In genomic region chr14:15333130-15333529, GRCm38 (mm10) we compare ENCODE assay signal across 23 mouse cellular contexts.
A peak's percentile ranks its signal among the peaks of the same experiment; 100 is the strongest.
DNase-seq lines count a peak whose midpoint lies in the region; ATAC-seq and TF ChIP-seq lines count a peak whose summit lies in the region.
"Had no signal": no experiment of that assay in that cellular context is flagged by ENCODE, and none has a peak within 500 bp of the region (broad histone marks: within the 10 kb centered on the region; RNA-seq: fewer than 3 reads in every experiment).

No protein-coding gene starts in this region.

- no peak for TF ChIP-seq CTCF in stomach, postnatal 0 days (IDR thresholded peaks at IDR 0.05; ENCODE audit: low read depth)

- no peak for DNase-seq in frontal cortex, postnatal 25 days (ENCODE audit: low spot score in 2 of 2)
- DNase-seq in stomach, postnatal 0 days (ENCODE audit: low spot score), result no peak
- DNase-seq in kidney, adult 8-10 months, result no peak
- DNase-seq in retina, embryonic 14.5 days (ENCODE audit: low spot score), result no peak
- DNase-seq: adrenal gland, adult 8-10 months; adrenal gland, postnatal 14 days; adrenal gland, postnatal 36 days; B cell, adult 2 months; cerebellum, adult 11-12 months; cerebellum, adult 2 months; cerebellum, adult 9-10 months; cerebellum, postnatal 10 days; cerebellum, postnatal 25 days had no signal

- no peaks in the 10 kb centered on the region for H3K36me3 ChIP-seq in stomach, embryonic 14.5 days (ENCODE audit: control insufficient read depth, insufficient read depth, low read length)
- no peaks in the 10 kb centered on the region for H3K36me3 ChIP-seq in stomach, postnatal 0 days (ENCODE audit: control insufficient read depth, insufficient read depth, low read length)
- no peaks in the 10 kb centered on the region for H3K36me3 ChIP-seq in intestine, embryonic 16.5 days (ENCODE audit: control insufficient read depth, insufficient read depth, low read length)
- no peaks in the 10 kb centered on the region for H3K36me3 ChIP-seq in stomach, embryonic 16.5 days (ENCODE audit: control insufficient read depth, insufficient read depth, low read length)
- H3K36me3 ChIP-seq: embryonic facial prominence, embryonic 10.5 days; embryonic facial prominence, embryonic 12.5 days; G1E had no signal

- WGBS in stomach, embryonic 14.5 days, result 39% methylated on average over 2 of the region's 2 CpGs
- 48% methylated on average over 2 of the region's 2 CpGs for WGBS in stomach, postnatal 0 days
- 36% methylated on average over 2 of the region's 2 CpGs for WGBS in intestine, embryonic 16.5 days
- WGBS in stomach, embryonic 16.5 days, result 33% methylated on average over 2 of the region's 2 CpGs

- no peaks in the 10 kb centered on the region for H3K4me1 ChIP-seq in stomach, embryonic 14.5 days (ENCODE audit: control insufficient read depth, insufficient read depth, low read length)
- no peaks in the 10 kb centered on the region for H3K4me1 ChIP-seq in stomach, postnatal 0 days (replicated peaks; ENCODE audit: control insufficient read depth, insufficient read depth)
- H3K4me1 ChIP-seq in intestine, embryonic 16.5 days (ENCODE audit: control insufficient read depth, insufficient read depth, low read length), result no peaks in the 10 kb centered on the region
- H3K4me1 ChIP-seq in stomach, embryonic 16.5 days (ENCODE audit: control insufficient read depth, insufficient read depth, low read length), result no peaks in the 10 kb centered on the region
- H3K4me1 ChIP-seq: embryonic facial prominence, embryonic 10.5 days; embryonic facial prominence, embryonic 12.5 days; forebrain, embryonic 13.5 days had no signal

- no peak overlapping the region for H3K9ac ChIP-seq in stomach, embryonic 14.5 days (replicated peaks; ENCODE audit: low read depth, low read length)
- no peak overlapping the region for H3K9ac ChIP-seq in stomach, postnatal 0 days (ENCODE audit: low read length)
- no peak overlapping the region for H3K9ac ChIP-seq in intestine, embryonic 16.5 days (ENCODE audit: low read depth, low read length)
- no peak overlapping the region for H3K9ac ChIP-seq in stomach, embryonic 16.5 days (ENCODE audit: low read length)
- H3K9ac ChIP-seq: embryonic facial prominence, embryonic 12.5 days; forebrain, embryonic 13.5 days had no signal

- no peaks in the 10 kb centered on the region for H3K9me3 ChIP-seq in stomach, embryonic 14.5 days (ENCODE audit: control insufficient read depth, low read depth, low read length)
- no peaks in the 10 kb centered on the region for H3K9me3 ChIP-seq in stomach, postnatal 0 days (ENCODE audit: control insufficient read depth, low read length)
- no peaks in the 10 kb centered on the region for H3K9me3 ChIP-seq in intestine, embryonic 16.5 days (ENCODE audit: control insufficient read depth, low read length)
- H3K9me3 ChIP-seq in stomach, embryonic 16.5 days (replicated peaks; ENCODE audit: control insufficient read depth, low read length), result no peaks in the 10 kb centered on the region
- H3K9me3 ChIP-seq: embryonic facial prominence, embryonic 10.5 days; embryonic facial prominence, embryonic 12.5 days; forebrain, embryonic 13.5 days; G1E had no signal

- no peak for TF ChIP-seq EP300 in stomach, postnatal 0 days (optimal IDR thresholded peaks at IDR 0.05)

- H3K27ac ChIP-seq in stomach, embryonic 14.5 days (ENCODE audit: low read length), result no peak overlapping the region; the same call in 1 of the 2 replicates
- H3K27ac ChIP-seq in stomach, postnatal 0 days (replicated peaks), result no peak overlapping the region
- H3K27ac ChIP-seq in intestine, embryonic 16.5 days (ENCODE audit: low read length), result no peak overlapping the region
- no peak overlapping the region for H3K27ac ChIP-seq in stomach, embryonic 16.5 days (ENCODE audit: low read length)
- H3K27ac ChIP-seq: embryonic facial prominence, embryonic 10.5 days; embryonic facial prominence, embryonic 12.5 days; forebrain, embryonic 13.5 days had no signal

- no peak overlapping the region for H3K4me2 ChIP-seq in stomach, embryonic 14.5 days (replicated peaks; ENCODE audit: low read depth, low read length)
- H3K4me2 ChIP-seq in stomach, postnatal 0 days (replicated peaks; ENCODE audit: low read depth), result no peak overlapping the region
- no peak overlapping the region for H3K4me2 ChIP-seq in intestine, embryonic 16.5 days (ENCODE audit: low read depth, low read length)
- no peak overlapping the region for H3K4me2 ChIP-seq in stomach, embryonic 16.5 days (ENCODE audit: low read depth, low read length)
- H3K4me2 ChIP-seq: embryonic facial prominence, embryonic 12.5 days; forebrain, embryonic 13.5 days had no signal

- ATAC-seq in frontal cortex, adult (ENCODE audit: low TSS enrichment), result peak; percentile 23; the same call in 1 of the 2 replicates
- peak; percentile 63; the same call in 1 of the 2 replicates for ATAC-seq in stomach, embryonic 14.5 days (ENCODE audit: insufficient number of reproducible peaks, insufficient read depth, low FRiP score, low read depth)
- ATAC-seq in stomach, postnatal 0 days (ENCODE audit: low FRiP score, low TSS enrichment), result no peak
- ATAC-seq in intestine, embryonic 16.5 days, result peak; percentile 72; the same call in 1 of the 2 replicates
- ATAC-seq in stomach, embryonic 16.5 days (ENCODE audit: insufficient read depth, low FRiP score), result peak; percentile 40; the same call in 1 of the 2 replicates
- ATAC-seq: forebrain, embryonic 13.5 days; Patski had no signal

- H3K27me3 ChIP-seq in stomach, embryonic 14.5 days (ENCODE audit: control insufficient read depth, insufficient read depth, low read length), result no peaks in the 10 kb centered on the region
- no peaks in the 10 kb centered on the region for H3K27me3 ChIP-seq in stomach, postnatal 0 days (ENCODE audit: control insufficient read depth, insufficient read depth, low read length)
- H3K27me3 ChIP-seq in intestine, embryonic 16.5 days (replicated peaks; ENCODE audit: control insufficient read depth, insufficient read depth, low read length), result no peaks in the 10 kb centered on the region
- no peaks in the 10 kb centered on the region for H3K27me3 ChIP-seq in stomach, embryonic 16.5 days (ENCODE audit: control insufficient read depth, insufficient read depth, low read length)
- H3K27me3 ChIP-seq: CH12.LX; embryonic facial prominence, embryonic 12.5 days; forebrain, embryonic 13.5 days; Patski had no signal

- no peak overlapping the region for H3K4me3 ChIP-seq in stomach, embryonic 14.5 days (ENCODE audit: low read depth, low read length)
- no peak overlapping the region for H3K4me3 ChIP-seq in stomach, postnatal 0 days (ENCODE audit: low read depth, low read length)
- no peak overlapping the region for H3K4me3 ChIP-seq in intestine, embryonic 16.5 days (ENCODE audit: low read length)
- H3K4me3 ChIP-seq in stomach, embryonic 16.5 days (replicated peaks; ENCODE audit: low read length), result no peak overlapping the region
- H3K4me3 ChIP-seq: embryonic facial prominence, embryonic 10.5 days; embryonic facial prominence, embryonic 12.5 days; forebrain, embryonic 13.5 days had no signal
